Mouse (Mus musculus) megakaryocyte, embryonic 14.5 days (primary cell): ENCODE results near the gene Cdk2. TPM values are rescaled to one million over a fixed set of nuclear protein-coding genes. Genes with fewer than 3 reads are reported as not detected.

Experiments
- H3K27me3 ChIP-seq: replicated peaks from 2 replicates; pipeline ENCODE3; 2012; ENCODE audit warnings: inconsistent platforms
- H3K36me3 ChIP-seq: replicated peaks from 2 replicates; pipeline ENCODE3; 2012; ENCODE audit warnings: low read length, inconsistent platforms, mixed read lengths
- H3K4me1 ChIP-seq: 2 replicates; pipeline ENCODE4 v1.6.1; 2012; ENCODE audit warnings: inconsistent platforms
- H3K4me3 ChIP-seq: replicated peaks from 2 replicates; pipeline ENCODE3; 2012; ENCODE audit warnings: moderate library complexity, mild to moderate bottlenecking, inconsistent platforms
- H3K9me3 ChIP-seq: 2 replicates; pipeline ENCODE4 v1.6.1; 2012; ENCODE audit warnings: inconsistent platforms
- FLI1 ChIP-seq: IDR thresholded peaks from 2 replicates; pipeline ENCODE4 v1.6.1; 2012; ENCODE audit warnings: low read length, inconsistent platforms, mixed read lengths
- GATA1 ChIP-seq: IDR thresholded peaks from 3 replicates; pipeline ENCODE4 v1.6.1; 2012; ENCODE audit warnings: mixed read lengths, low read length, inconsistent platforms, borderline replicate concordance
- polyA plus RNA-seq: library from polyadenylated mRNA; stranded (reverse); fragments of >175 nt; gene quantifications from 2 replicates; pipeline ENCODE4 v1.2.3, GENCODE M21; 2012; ENCODE audit warnings: low replicate concordance; ENCODE audit not compliant: insufficient read depth

The Cdk2 gene
- polyA plus RNA-seq, 1 experiment = 5.7 TPM

DNA sequence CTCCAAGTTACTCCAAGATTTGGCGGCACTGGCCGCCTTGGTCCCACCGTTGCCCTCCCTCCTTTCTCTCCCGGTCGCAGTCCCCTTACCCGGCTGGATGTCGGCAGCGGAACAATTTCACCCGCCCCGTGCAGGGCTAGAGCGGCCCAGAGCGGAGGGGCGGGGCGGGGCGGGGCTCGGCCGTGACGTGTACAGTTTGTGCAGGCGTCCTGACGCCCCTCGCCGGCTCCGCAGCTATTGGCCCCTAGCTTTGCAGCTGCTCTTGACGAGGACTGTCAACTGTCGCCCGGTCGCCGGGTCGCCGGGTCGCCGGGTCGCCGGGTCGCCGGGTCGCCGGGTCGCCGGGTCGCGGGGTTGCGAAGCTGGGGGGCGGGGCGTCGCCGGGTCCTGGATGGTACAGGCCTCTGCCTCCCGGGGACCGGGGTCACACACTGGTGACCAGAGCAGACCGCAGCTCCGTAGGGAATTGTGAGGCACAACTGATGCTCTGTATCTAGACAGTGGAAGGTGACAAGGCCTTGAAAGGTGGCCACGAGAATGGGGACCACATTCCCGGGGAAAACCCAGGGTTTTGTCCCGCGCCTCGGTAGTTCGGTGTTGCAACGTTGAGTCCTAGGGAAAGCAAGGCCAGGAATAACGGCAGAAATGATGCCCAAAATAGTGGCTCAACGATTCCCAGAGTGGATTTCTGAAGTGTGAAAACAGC is 30.9 kb downstream of the Cdk2 start, which contains the start of gene Suox:
Gene Suox, minus strand, starts transcription at position 311 of the 706 bp plus-strand sequence.
- Histone ChIP-seq H3K27me3 (peaks cover 46% of the 10 kb centered on the region), H3K4me1 (peaks cover 17% of the 10 kb centered on the region), H3K9me3 (no peaks in the 10 kb centered on the region), H3K4me3 (peak within 1 kb of the TSS; percentile 94), H3K36me3 (no peaks in the 10 kb centered on the region)
- TF ChIP-seq GATA1 (no peak), FLI1 (no peak)

DNA sequence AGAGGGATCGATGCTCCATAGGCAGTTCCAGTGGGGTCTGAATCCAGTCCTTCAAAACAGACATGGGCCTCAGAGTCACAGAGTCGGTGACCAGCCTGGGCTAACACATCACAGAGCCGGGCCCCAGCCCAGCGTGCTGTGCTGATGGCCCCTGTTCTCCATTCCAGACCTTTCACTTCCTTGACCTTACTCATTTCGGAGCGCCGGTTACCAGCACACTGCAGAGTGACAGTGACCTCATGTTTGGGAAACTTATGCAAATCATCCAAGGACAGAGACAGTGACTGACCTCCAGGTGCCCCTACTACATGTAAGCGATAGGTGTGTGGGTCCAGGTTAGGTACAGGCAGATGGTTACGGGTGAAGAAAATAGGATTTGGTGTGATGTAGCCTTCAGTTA is 33.7 kb downstream of the Cdk2 start:
- Histone ChIP-seq H3K27me3 (peaks cover 71% of the 10 kb centered on the region), H3K4me1 (peaks cover 24% of the 10 kb centered on the region), H3K36me3 (no peaks in the 10 kb centered on the region), H3K4me3 (no peak overlapping the region), H3K9me3 (no peaks in the 10 kb centered on the region)
- TF ChIP-seq GATA1 (no peak), FLI1 (no peak)

DNA sequence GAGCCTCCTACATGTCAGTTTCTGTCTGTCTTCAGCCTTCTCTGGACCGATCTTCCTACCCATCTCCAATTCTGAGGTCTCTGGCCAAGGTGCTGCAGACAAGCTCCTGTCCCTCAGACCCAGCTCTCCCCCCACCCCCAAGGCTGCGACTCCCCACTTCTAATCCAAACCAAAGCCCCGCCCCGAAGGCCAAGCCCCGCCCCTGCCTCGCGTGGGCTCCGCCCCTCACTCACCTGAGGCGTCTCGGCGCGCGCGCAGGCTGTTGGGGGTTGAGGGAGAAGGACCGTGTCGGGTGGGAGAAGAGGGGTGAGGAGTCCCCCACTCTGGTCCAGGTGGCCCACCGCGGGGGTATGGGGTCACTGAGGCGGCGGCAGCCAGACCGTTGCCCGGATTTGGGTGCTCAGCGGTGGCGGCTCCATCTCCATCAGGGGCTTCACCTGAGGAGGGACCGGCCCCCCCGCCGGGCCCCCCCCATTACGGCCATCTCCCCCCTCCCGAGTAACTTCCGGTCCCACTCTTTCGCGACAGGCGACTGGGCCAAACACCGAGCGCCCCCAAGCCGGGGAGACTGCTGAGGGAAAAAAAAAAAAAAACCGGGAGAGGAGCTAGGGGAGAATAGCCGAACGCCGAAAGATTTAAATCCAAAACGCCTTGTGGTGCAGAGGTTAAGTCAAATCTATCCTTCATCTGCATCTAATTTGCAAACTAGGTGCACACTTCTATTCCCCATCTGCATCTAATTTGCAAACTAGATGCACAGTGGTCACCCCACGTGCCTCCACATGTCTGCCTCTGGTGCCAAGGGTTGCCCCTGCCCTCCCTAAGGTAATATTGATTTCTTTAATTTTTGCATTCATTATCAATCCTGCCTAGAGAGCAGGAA is 35.8 kb downstream of the Cdk2 start:
- H3K4me1 ChIP-seq = peaks cover 27% of the 10 kb centered on the region
- TF ChIP-seq FLI1 = no peak
- no peak for TF ChIP-seq GATA1
- peaks cover 7% of the 10 kb centered on the region; the same call in 1 of the 2 replicates for H3K9me3 ChIP-seq
- H3K4me3 ChIP-seq = peak overlapping the region; percentile 90
- H3K27me3 ChIP-seq = peaks cover 80% of the 10 kb centered on the region
- no peaks in the 10 kb centered on the region for H3K36me3 ChIP-seq

DNA sequence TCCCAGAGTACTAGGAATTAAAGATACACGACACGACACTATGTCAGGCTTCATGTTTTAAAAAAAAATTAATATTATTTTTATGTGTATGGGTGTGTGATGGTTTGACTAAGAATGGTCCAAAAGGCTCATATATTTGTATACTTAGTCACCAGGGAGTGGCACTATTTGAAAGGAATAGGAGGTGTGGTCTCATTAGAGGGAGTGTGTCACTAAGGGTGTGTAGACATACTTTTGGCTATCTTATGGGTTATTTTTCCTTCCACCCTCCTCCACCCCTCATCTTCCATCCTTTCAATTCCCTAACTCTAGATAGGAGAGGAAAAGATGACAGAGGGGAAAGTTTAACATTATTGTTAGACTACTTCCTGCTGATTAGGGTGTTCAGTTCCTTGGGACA is 39.0 kb downstream of the Cdk2 start:
- TF ChIP-seq FLI1 (no peak), GATA1 (no peak)
- Histone ChIP-seq H3K4me1 (peaks cover 35% of the 10 kb centered on the region), H3K9me3 (peaks cover 7% of the 10 kb centered on the region; the same call in 1 of the 2 replicates), H3K4me3 (no peak overlapping the region), H3K27me3 (peaks cover 69% of the 10 kb centered on the region), H3K36me3 (no peaks in the 10 kb centered on the region)

DNA sequence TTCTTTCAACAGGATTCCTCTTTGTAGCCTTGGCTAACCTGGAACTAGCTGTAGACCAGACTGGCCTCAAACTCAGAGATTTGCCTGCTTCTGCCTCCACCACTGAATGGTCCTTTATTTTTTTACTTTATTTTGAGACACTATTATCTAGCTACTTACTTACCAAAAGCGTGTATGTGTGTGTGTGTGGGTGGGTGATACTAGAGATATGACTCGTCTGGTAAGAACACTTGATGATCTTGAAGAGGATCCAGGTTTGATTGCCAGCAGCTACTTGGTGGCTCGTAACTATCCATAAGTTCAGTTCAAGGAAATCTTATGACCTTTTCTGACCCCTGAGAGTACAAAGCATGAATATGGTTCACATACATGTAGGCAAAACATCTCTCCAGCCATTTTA is 39.5 kb downstream of the Cdk2 start:
- H3K27me3 ChIP-seq = peaks cover 69% of the 10 kb centered on the region
- H3K4me3 ChIP-seq = no peak overlapping the region
- no peaks in the 10 kb centered on the region for H3K36me3 ChIP-seq
- H3K4me1 ChIP-seq = peaks cover 35% of the 10 kb centered on the region
- peaks cover 7% of the 10 kb centered on the region; the same call in 1 of the 2 replicates for H3K9me3 ChIP-seq
- TF ChIP-seq FLI1 (no peak), GATA1 (no peak)

DNA sequence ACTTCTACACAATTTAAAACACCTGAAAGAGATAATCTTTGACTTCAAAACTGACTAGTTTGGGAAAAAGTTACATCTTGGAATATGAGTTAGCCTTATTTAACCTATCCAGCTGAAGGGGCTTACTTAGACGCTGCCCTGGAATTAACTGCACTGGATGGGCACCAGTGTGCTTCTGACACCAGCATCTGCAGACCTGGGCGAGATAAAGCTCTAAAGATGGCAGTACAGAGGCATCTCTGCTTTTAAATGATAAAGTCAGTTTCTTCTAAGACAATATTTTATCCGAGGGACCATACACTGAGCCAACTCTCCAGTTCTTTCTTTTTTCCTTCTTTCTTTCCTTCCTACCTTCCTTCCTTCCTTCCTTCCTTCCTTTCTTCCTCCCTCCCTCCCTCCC is 40.0 kb downstream of the Cdk2 start:
- Histone ChIP-seq H3K4me3 (no peak overlapping the region), H3K4me1 (peaks cover 35% of the 10 kb centered on the region), H3K36me3 (no peaks in the 10 kb centered on the region), H3K9me3 (peaks cover 7% of the 10 kb centered on the region; the same call in 1 of the 2 replicates), H3K27me3 (peaks cover 69% of the 10 kb centered on the region)
- no peak for TF ChIP-seq FLI1

DNA sequence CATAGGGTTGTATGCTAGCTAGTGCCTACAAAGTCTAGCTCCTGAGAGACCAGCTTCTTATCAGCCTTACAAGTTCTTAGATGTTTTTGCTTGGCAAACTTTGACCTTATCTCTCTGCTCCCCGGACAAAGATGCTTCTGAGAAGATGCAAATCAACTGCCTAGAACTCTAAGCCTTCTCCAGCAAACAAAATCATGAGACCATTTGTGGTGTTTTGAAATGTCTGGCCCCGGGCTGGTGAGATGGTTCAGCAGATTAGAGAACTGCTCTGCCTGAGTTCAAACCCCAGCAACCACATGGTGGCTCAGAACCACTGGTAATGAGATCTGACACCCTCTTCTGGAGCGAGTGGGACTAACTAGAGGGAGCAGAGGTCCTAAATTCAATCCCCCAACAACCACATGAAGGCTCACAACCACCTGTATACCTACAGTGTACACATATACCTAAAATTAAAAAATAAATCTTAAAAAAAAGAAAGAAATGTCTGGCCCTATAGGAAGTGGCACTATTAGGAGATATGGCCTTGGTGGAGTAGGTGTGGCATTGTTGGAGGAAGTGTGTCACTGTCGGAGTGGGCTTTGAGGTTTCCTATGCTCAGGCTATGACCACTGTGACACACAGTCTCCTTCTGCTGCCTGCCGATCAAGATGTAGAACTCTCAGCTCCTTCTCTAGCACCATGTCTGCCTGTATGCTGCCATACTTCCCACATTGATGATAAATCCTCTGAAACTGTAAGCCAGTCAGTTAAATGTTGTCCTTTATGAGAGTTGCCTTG is 41.2 kb downstream of the Cdk2 start:
- TF ChIP-seq FLI1 (no peak), GATA1 (no peak)
- peaks cover 7% of the 10 kb centered on the region; the same call in 1 of the 2 replicates for H3K9me3 ChIP-seq
- peaks cover 26% of the 10 kb centered on the region for H3K4me1 ChIP-seq
- H3K27me3 ChIP-seq = peaks cover 69% of the 10 kb centered on the region
- no peak overlapping the region for H3K4me3 ChIP-seq
- H3K36me3 ChIP-seq = no peaks in the 10 kb centered on the region

DNA sequence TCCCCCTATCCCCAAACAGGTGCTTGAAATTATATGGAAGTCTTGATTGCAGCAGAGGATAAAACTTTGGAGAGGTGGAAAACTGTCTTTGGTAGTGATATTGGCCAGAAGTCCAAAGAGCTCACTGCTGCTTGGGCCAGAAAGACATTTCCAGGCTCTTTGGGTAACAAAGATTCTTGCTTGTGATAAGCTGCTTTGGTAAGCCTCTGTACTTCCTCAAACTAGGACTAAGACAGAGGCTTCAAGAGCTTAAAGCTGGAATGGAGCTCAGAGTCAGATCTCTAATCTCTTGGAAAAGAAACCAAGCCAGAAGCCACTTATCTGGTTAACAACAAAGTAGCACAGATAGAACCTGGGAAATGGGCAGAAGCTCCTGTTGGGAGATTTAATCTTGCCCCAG is 42.4 kb downstream of the Cdk2 start:
- Histone ChIP-seq H3K4me3 (no peak overlapping the region), H3K9me3 (peaks cover 7% of the 10 kb centered on the region; the same call in 1 of the 2 replicates), H3K4me1 (peaks cover 23% of the 10 kb centered on the region), H3K27me3 (peaks cover 64% of the 10 kb centered on the region), H3K36me3 (no peaks in the 10 kb centered on the region)
- no peak for TF ChIP-seq FLI1
- no peak for TF ChIP-seq GATA1

DNA sequence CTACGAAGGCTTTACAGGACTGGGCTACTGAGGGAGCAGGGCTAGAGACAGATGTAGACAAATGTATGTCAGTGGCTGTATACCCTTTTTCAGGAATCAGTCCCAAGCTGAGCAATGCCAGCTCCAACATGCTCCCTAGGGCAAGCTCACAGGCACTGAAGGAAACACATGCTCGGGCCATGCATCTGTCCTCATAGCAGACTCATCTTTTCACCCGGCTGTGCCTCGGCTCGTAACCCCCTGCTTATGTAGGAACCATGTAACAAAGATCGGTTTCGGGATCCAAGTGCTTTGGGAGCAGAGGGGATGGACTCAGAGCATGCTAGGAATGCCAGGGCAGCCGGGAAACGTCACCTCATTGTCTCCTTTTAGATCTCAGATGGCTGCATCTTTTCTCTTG is 45.3 kb downstream of the Cdk2 start:
- Histone ChIP-seq H3K4me1 (peaks cover 29% of the 10 kb centered on the region), H3K4me3 (no peak overlapping the region), H3K9me3 (no peaks in the 10 kb centered on the region), H3K27me3 (peaks cover 60% of the 10 kb centered on the region), H3K36me3 (no peaks in the 10 kb centered on the region)
- TF ChIP-seq FLI1 (no peak), GATA1 (no peak)
